Mouse (Mus musculus) NIH3T3 (cell line): ENCODE data around the gene Rarg.

Experiments used
- DNase-seq: peaks from one replicate; pipeline ENCODE4 v3.0.0-alpha.2; 2012; ENCODE audit warnings: low read depth

Rarg gene

DNA sequence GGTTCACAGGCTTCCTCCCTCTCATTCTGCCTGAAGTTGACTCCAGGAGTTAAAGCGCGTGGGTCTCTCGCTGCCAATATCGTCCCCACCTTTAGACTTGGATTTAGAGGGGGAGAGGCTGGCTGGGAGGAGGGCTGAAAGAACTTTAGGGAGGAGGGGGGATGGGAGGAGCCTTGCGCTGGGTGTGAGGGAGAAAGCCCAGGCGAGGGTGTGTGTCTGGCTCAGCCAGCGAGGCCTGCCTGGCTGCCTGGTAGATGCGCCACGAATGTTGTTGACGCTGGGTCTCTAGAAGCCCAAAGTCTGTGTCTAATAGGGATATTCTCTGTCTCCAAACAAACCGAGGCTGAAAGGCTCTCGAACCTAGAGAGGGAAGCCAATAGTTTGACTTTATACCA lies 756 bp upstream of the Rarg start:
- peak; percentile 88 for DNase-seq

DNA sequence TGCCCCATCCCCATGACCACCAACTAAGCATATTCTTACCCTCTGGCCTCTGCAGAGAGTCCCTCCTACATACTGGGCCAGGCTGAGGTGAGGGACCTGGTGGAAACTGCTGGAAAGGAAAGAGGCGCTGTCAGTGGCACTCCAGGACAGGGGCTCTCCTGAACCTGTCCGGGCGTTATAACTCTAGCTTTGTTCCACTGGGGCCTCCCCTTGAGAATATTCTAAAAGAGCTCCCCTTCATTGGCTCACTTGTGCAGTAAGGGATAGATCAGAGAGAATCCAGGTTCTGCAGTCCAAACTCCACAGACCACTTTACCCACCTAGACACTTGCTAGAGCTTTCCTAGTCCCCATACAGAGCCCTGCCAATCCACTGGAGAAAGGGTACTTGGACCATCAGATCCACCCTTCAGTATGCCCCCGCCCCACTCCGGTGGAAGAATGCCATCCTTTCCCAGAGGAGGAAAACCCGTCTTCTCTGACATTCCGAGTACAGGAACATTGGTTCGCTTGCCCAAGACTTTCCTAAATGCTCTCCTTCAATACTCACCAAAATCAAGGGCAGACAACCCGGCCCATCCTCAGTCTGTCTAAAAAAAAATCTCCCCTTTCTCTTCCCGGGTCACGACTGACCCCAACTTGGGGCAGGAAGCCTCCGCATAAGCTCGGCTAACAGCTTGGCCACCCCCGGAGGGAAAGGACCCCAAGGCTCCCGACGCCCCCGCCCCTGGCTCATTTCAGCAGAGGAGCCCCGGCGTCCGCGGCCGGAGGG lies 701 bp downstream of the Rarg start:
- peak; percentile 47 for DNase-seq

GRCm38 (mm10) chr15:102255547-102256255 lies 1.6 kb downstream of the Rarg start:
- DNase-seq = peak; percentile 34

- no peak for DNase-seq
Observed at GRCm38 (mm10) chr15:102250521-102250920, 6.8 kb downstream of the Rarg start.

DNA sequence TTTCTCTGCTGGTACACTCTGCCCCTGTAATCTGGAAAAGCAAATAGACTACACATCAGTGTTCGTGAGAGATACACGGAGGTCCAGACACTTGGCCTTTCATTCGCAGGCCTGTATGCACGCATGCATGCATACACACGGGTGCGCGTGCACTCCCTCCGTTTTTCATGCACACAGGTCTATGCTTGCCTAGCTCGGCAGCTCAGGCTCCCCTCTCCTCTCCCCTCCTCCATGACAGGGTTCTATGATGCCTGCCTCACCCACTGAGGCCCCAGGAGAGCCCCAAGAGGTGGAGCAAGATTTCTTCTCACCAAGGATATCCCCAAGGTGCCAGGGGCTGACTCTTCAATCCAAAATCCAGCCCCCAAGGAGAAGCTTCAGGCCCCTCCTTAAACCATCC lies 7.3 kb downstream of the Rarg start:
- DNase-seq = no peak

DNA sequence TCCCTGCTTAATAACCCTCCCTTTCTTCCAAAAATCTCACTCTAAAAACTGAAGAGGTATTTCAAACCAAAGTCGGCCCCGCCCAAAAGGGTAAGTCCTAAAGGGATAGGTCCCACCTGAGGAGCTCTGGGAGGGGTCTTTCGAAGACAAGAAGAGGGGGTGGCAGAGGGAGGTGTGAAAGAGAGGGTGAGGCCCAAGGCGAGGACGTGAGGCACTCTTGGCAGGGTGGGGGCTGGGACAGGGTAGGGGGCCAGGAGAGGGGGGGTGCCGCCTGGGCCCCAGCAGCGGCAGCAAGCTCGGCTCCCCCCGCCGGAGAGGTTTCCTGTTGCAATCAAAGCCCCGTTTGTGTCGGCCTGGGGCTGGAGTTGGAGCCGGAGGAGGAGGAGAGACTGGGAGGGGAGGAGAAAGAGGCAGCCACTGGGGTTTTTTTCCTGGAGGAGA lies 8.0 kb downstream of the Rarg start:
- DNase-seq = peak; percentile 67

DNA sequence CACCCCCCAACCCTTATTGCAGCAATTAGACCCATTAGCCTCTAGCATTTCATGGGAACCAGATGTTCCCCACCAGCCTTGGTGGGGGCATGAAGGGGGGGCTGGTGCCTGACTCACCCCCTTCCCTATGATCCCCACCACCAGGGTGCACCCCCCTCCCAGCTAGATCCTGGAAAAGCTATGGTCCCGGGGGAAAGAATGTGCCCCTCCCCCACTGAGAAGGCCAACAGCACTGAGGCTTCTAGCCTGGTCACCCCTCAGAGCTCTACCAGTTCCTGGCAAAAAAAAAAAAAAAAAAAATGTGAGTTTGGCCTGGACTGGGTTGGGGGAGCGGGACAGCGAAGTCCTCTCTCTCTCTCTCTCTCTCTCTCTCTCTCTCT lies 8.5 kb downstream of the Rarg start:
- peak; percentile 89 for DNase-seq

GRCm38 (mm10) chr15:102248131-102248811 lies 9.0 kb downstream of the Rarg start:
- DNase-seq = peak; percentile 72

DNA sequence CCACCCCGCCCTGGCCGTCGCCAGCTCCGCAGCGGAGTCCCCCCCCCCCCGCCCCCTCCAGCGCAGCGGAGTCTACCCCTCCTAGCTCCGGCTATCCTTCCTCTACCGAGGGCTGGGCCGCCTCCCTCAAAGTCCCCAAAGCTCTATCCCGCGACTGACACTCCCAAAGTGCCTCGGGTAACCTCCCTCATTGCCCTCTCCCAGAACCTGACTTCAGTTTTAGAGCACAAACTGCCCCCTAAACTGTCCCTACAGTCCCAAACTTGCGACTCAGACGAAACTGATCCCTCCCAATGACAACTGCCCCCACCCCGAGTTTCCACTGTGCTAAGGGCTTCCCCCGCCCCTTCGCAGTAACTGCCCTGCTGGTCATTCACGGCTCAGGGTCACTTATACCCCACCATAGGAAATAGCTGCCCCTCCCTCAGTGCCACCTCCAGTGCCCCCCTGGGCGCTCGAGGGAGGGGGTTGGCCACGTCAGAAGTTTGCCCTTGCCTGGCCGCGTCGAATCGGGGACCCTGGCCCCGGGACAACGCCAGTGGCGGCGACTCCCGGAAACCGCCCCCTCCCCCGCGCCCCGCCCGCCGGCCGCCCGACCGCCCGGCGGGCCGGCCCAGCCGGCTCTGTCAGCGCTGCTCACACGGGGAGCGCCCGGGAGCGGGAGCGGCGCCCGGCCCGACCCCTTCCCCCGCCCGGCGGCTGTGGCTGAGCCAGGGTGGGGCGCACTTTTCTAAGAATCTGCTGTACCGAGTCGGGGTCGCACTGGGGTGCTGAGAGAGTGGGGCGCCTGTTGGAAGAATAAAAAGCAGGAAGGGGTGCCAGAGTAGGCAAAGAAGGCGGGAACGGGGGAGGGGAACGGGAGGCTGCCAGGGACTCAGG lies 9.8 kb downstream of the Rarg start:
- peak; percentile 80 for DNase-seq

GRCm38 (mm10) chr15:102246866-102247251 lies 10.5 kb downstream of the Rarg start:
- DNase-seq = peak; percentile 99

- peak; percentile 94 for DNase-seq
Observed at GRCm38 (mm10) chr15:102245891-102246741, 11.2 kb downstream of the Rarg start.

DNA sequence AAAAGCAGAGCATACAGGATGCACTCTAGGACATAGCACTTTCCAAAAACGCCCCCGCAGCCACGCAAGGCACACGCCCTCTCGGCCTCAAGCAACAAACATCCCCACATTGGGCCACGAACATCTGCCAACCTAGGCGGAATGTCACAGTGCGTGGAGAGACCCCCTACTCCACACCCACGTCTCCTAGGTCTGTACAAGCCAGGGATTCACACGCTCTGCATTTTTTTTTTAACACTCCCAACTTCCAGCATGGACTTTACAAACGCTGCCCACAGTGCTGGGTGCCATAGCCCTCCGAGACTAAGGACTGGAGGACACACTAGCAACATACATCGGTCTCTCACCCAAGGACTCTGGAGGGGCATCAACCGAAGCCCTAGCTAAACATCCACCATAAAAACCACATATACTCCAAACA lies 11.8 kb downstream of the Rarg start:
- DNase-seq = peak; percentile 45

DNA sequence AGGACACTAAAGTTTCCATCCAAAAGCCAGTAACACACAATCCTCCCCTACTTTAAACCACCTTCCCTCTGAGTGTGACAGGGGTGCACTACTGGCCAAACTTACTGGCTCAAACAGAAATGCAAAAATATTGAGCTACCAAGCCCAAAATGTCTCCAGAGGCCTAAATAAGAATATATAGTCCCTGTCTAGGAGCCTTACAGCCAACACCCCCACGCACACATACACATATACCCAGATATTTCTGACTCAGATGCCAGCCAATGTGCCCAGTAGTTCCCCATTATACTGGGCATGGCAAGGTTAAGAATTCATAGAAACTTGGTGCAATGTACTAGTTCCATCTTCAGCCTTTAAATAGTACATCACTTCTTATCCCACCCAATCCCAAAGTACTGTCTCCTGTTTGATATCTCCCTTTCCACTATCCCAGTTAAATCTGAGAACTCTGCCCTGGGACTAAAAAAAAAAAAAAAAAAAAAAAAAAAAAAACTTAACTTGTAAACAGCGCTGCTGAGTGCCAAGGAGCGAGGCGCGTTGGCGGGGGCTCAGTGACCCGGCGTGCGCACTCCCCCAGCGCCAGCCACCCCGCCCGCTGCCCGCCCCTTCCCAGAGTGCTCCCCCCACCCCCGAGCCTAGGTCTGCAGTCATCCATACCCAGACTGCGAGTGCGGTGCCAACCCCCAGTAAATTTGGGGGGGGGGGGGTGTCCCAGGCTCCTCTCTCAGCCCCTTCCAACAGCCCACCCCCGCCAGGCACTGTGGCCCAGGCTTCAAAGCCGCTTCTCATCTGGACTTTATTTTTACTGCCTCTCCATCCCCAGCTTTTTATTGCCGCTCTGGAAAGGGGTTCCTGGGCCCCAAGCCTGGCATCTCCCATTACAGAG lies 12.8 kb downstream of the Rarg start:
- peak; percentile 72 for DNase-seq

- peak; percentile 77 for DNase-seq
Observed at GRCm38 (mm10) chr15:102243229-102244190, 13.8 kb downstream of the Rarg start.

DNA sequence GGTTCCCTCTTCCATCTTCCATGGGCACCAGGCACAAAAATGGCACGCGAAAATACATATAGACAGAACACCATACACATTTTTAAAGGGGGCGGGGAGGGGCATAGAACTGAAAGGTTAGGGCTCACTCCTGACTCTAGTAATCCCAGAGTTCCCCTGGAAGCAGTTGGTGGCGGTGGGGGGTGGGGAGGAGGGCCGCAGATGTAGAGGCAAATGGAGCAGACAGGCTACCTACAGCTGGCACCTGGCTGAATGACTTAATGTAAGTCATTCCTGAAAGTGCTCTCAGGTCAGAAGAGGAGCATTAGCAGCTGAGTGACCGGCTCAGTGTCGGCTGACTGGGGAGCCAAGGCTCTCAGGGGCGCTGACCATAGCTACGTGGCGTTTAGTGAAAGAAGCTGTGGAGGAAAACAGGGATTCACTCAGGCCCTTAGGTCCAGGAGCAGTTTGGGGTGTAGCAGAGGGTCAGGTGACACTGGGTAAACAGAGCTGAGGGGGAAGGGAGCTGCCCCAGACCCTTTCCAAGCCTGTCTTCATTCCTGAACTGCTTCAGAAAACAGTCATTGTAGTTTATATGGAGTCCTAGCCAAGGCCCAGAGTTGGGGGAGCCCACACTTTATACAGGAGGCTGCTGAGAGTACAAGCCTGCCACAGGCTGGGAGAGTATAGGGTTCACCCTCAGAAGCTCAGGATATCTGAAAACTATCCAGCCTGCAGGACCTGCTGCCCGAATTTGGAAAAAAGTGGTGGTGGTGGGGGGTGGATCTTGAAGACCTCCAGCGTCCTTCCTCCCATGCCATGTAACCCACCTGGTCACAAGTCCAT lies 14.7 kb downstream of the Rarg start:
- DNase-seq = no peak

DNA sequence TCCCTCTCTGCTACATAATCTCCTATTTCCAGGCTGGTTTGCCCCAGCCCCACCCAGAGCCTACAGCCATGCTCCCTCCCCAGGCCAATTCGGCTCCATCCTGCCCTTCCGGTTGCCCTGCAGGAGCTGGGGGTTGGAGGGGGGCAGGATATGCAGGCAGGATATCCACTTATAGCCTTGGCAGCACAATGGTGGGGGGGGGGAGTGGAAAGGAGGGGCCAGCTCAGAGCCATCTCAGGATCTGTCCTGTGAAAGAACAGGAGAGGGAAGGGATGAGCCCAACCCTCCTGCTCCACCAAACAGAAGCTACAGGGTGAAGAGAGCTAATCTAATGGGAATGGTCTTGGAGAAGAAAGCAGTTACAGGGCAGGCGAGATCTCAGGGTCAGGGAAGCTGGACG lies 16.7 kb downstream of the Rarg start:
- no peak for DNase-seq

GRCm38 (mm10) chr15:102239851-102240250 lies 17.5 kb downstream of the Rarg start:
- DNase-seq = no peak

DNA sequence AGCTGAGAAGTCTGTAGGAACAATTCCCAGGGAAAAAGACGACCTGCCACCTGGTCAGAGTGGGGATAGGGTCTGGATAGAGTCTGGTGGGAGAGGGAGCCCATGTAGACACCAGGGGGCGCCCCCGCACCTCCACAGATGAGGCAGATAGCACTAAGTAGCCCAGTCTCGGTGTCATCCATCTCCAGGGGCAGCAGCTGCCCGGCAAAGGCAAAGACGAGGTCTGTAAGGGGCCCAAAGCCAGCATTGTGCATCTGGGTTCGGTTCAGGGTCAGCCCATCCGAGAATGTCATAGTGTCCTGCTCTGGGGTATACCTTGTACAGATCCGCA lies 18.1 kb downstream of the Rarg start:
- DNase-seq = peak; percentile 85
